Mouse (Mus musculus): ENCODE data around the gene Pde4d. TPM values are rescaled to one million over a fixed set of nuclear protein-coding genes. Genes with fewer than 3 reads are reported as not detected.
A peak's percentile ranks its signal among the peaks of the same experiment; 100 is the strongest.

Gene Pde4d
- polyA plus RNA-seq, 1 experiment from 2014 or later = 18.6 TPM

DNA sequence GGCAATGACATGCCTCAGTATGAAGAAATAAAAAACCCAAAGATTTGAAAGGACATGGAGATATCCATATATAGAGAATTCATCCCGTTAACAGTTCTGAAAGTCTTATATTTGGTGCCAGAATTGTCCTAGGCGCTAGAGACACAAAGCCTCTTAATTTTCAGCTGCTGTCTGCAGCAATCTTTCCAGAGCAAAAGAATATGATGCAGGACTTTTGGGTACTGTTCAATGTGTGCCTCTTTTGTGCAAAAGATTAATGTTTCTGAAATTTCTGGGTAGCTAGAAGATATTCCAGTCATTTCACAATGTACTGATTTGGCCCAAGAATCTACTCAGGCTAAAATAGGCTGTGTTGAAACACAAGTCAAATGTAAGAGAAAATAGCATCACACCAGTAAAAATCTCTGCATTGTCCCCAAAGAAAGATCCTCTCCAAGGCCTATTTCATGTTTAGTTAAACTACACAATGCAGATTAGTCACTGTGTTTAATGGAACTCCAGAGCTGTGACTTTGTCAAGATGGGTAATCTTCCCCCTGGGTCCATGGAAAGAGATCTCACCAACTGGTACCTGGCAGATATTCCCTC lies 1270.5 kb downstream of the Pde4d start:
- Histone ChIP-seq H3K4me2 (ENCODE audit: low read length) (no peak overlapping the region), H3K9ac (ENCODE audit: low read length) (no peak overlapping the region), H3K36me3 (ENCODE audit: control insufficient read depth, insufficient read depth, low read length) (no peaks in the 10 kb centered on the region), H3K4me1 (replicated peaks; ENCODE audit: control insufficient read depth, insufficient read depth, low read length) (0 out of 2 replicates have a peak, but pooled peaks cover 2% of the 10 kb centered on the region), H3K9me3 (ENCODE audit: control insufficient read depth, low read length) (no peaks in the 10 kb centered on the region), H3K27ac (ENCODE audit: low read depth) (no peak overlapping the region), H3K4me3 (ENCODE audit: low read depth, low read length) (no peak overlapping the region), H3K27me3 (replicated peaks; ENCODE audit: control insufficient read depth, insufficient read depth, low read length) (no peaks in the 10 kb centered on the region)
- WGBS = 90% methylated on average over 2 of the region's 2 CpGs
- DNase-seq (ENCODE audit: low spot score) = no peak
- ATAC-seq (replicated peaks; ENCODE audit: low FRiP score, low TSS enrichment, low read depth) = no peak

DNA sequence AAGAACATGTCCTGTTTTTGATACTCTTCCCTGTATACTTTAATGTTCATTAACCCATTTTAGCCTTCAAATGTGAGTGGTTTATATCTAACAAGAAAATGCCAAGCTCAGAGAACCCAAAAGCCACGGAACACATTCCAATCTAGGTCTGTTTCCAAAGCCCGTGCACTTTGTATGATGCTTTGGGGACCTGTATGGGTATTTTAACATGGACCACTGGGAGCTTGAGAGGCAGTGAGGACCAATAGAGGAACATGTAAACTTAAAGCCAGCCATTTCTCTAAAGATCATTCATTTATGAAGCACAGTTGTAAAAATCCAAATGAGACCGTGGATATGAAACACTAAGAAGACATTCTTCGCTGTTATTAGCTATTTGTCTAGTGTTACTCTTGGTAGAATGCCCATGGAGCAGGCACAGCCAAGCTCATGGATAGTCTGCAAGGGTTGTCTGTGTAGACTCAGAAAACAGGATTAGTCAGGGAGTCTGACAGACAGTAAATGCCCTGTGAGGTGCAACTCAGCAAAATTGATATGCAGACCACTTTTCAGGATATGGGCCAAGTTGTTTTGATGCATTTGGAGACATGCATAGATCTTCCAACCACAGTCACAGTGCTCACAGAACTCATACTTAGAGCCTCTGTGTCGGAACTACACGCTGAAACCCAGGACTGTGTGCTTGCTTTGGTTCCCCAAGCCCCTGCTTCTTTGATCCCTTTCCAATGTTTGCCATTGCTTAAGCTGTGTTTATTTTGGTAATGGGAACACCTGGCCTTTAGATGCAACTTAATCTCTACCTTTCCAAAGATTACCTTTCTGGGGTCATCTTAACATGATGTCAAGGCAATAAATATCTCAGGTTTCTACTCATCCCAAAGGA lies 1272.7 kb downstream of the Pde4d start:
- Histone ChIP-seq H3K27me3 (replicated peaks; ENCODE audit: control insufficient read depth, insufficient read depth, low read length) (no peaks in the 10 kb centered on the region), H3K4me1 (replicated peaks; ENCODE audit: control insufficient read depth, insufficient read depth, low read length) (no peaks in the 10 kb centered on the region), H3K4me2 (ENCODE audit: low read length) (no peak overlapping the region), H3K4me3 (ENCODE audit: low read depth, low read length) (no peak overlapping the region), H3K9me3 (ENCODE audit: control insufficient read depth, low read length) (no peaks in the 10 kb centered on the region), H3K9ac (ENCODE audit: low read length) (no peak overlapping the region), H3K36me3 (ENCODE audit: control insufficient read depth, insufficient read depth, low read length) (no peaks in the 10 kb centered on the region), H3K27ac (ENCODE audit: low read depth) (no peak overlapping the region)
- DNase-seq (ENCODE audit: low spot score) (no peak), ATAC-seq (replicated peaks; ENCODE audit: low FRiP score, low TSS enrichment, low read depth) (no peak)
- WGBS = 72% methylated on average over 6 of the region's 6 CpGs

DNA sequence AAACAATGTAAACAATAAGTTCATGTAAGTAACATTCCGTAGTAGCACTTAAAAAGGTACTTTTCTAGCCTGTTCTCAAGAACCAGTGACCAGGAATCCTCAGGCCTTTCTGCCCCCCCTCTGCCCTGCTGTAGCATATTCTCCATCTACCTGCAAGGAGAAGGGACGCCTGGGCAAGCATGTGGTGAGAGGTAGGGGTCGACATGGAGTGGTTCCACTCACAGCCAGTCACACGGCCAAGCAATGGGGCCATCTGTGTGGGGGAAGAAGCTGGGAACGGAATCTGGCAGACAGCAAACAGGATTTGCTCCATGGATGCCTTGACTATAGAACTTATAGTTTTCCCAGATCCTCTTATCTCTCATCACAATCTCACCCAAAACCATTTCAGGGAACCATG lies 1277.6 kb downstream of the Pde4d start:
- DNase-seq (ENCODE audit: low spot score) (no peak), ATAC-seq (replicated peaks; ENCODE audit: low FRiP score, low TSS enrichment, low read depth) (no peak)
- no peak overlapping the region for H3K4me2 ChIP-seq (ENCODE audit: low read length)
- H3K27me3 ChIP-seq (replicated peaks; ENCODE audit: control insufficient read depth, insufficient read depth, low read length) = no peaks in the 10 kb centered on the region
- 72% methylated on average over 5 of the region's 5 CpGs for WGBS
- no peaks in the 10 kb centered on the region for H3K9me3 ChIP-seq (ENCODE audit: control insufficient read depth, low read length)
- H3K36me3 ChIP-seq (ENCODE audit: control insufficient read depth, insufficient read depth, low read length) = no peaks in the 10 kb centered on the region
- H3K9ac ChIP-seq (ENCODE audit: low read length) = no peak overlapping the region
- H3K4me3 ChIP-seq (ENCODE audit: low read depth, low read length) = no peak overlapping the region
- H3K27ac ChIP-seq (ENCODE audit: low read depth) = no peak overlapping the region
- no peaks in the 10 kb centered on the region for H3K4me1 ChIP-seq (replicated peaks; ENCODE audit: control insufficient read depth, insufficient read depth, low read length)

DNA sequence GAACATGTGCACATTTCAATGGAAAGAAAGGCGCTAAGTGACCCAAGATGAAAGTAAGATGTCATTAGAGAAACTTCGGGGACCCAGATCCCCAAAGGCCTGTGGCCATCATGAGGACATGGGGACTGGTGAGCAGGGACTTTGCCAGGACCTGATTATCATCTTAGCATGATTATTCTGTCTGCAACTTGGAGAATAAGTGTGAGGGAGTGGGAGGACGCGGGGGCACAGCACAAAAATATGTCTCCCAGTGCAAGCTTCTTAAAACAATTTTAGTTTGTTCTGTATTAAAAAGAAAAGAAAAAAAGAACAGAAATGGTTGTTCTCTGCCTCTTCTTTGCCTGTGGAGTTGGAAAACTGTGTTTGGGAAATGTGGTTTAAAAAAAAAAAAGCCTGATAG lies 1279.9 kb downstream of the Pde4d start:
- Histone ChIP-seq H3K27ac (ENCODE audit: low read depth) (no peak overlapping the region), H3K9me3 (ENCODE audit: control insufficient read depth, low read length) (no peaks in the 10 kb centered on the region), H3K4me2 (ENCODE audit: low read length) (no peak overlapping the region), H3K36me3 (ENCODE audit: control insufficient read depth, insufficient read depth, low read length) (no peaks in the 10 kb centered on the region), H3K9ac (ENCODE audit: low read length) (no peak overlapping the region), H3K4me3 (ENCODE audit: low read depth, low read length) (no peak overlapping the region), H3K4me1 (replicated peaks; ENCODE audit: control insufficient read depth, insufficient read depth, low read length) (no peaks in the 10 kb centered on the region), H3K27me3 (replicated peaks; ENCODE audit: control insufficient read depth, insufficient read depth, low read length) (no peaks in the 10 kb centered on the region)
- no peak for ATAC-seq (replicated peaks; ENCODE audit: low FRiP score, low TSS enrichment, low read depth)
- 85% methylated on average over 4 of the region's 4 CpGs for WGBS
- DNase-seq (ENCODE audit: low spot score) = no peak

DNA sequence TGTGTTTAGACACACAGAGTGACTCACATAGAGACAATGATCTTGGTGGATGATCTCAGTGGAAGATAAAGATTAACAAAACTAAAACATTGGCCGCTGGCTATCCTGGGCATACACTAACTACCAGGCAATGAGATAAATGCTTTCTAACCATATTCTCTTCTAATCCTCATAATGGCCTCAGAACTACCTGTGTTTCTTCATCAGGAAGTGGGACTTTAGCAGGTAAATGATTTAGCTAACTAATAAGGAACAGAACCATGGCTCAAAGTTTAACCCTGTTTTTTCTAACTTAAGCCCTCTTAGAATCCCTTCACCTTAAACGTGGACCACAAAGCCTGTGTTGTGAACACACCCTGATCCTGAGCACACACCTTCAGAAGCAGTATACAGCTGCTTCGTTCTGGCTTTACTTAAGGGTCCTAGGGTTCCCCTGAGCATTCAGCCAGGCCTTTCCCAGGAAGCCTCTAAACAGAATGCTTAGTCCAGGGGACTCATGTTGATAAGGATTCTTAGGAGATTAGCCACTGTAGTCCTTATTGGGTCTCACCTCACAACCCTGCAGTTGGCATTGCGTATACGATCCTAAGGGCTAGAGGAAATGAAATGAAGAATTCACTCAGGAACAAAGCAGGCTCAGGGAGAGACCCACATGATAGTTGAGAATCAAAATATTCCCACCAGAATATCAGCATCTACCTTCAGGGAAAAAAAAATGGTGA lies 1283.1 kb downstream of the Pde4d start:
- no peak for DNase-seq (ENCODE audit: low spot score)
- H3K4me1 ChIP-seq (replicated peaks; ENCODE audit: control insufficient read depth, insufficient read depth, low read length) = no peaks in the 10 kb centered on the region
- no peak for ATAC-seq (replicated peaks; ENCODE audit: low FRiP score, low TSS enrichment, low read depth)
- H3K4me3 ChIP-seq (ENCODE audit: low read depth, low read length) = no peak overlapping the region
- no peak overlapping the region for H3K9ac ChIP-seq (ENCODE audit: low read length)
- H3K27ac ChIP-seq (ENCODE audit: low read depth) = 0 out of 2 replicates have a peak overlapping the region, but pooled peaks have one; percentile 2
- WGBS = 72% methylated on average over 5 of the region's 5 CpGs
- H3K9me3 ChIP-seq (ENCODE audit: control insufficient read depth, low read length) = no peaks in the 10 kb centered on the region
- H3K36me3 ChIP-seq (ENCODE audit: control insufficient read depth, insufficient read depth, low read length) = no peaks in the 10 kb centered on the region
- no peaks in the 10 kb centered on the region for H3K27me3 ChIP-seq (replicated peaks; ENCODE audit: control insufficient read depth, insufficient read depth, low read length)
- H3K4me2 ChIP-seq (ENCODE audit: low read length) = no peak overlapping the region

DNA sequence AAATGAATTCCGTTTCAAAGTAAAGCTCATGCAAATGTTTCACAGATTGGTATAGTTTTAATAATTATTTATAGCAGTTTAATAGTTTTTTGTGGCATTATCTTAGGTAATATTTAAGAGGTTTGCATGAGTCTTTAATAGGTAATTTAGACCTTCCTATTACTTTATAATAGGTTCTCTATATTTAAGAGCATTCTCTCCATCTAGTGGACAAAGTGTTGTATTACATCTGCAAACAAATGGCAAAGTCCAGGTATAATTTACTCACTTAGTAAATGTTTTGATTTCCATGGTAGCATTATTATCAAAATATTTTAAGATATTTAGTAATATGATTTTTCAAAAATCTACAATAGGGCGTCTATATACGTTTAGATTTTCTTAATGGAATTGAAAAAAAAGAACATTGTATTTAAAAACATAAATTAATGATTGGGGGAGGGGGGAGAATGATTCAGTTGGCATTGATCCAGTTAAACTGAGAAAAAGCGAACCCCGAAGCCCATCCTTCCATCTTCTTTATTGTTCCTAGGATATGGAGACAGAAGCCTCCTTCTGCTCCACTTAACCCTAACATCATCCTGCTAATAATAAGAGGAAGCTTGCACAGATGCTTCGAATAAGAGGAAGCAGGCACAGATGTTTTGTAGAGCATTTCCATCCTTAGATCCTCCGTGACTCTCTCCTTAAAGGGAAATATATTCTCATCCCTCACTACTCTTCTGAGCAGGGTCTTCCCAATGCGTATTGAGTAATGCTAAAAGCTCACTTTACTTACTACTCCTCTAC lies 1286.7 kb downstream of the Pde4d start:
- no peak for ATAC-seq (replicated peaks; ENCODE audit: low FRiP score, low TSS enrichment, low read depth)
- Histone ChIP-seq H3K4me3 (ENCODE audit: low read depth, low read length) (no peak overlapping the region), H3K9me3 (ENCODE audit: control insufficient read depth, low read length) (no peaks in the 10 kb centered on the region), H3K4me2 (ENCODE audit: low read length) (no peak overlapping the region), H3K27ac (ENCODE audit: low read depth) (no peak overlapping the region), H3K4me1 (replicated peaks; ENCODE audit: control insufficient read depth, insufficient read depth, low read length) (no peaks in the 10 kb centered on the region), H3K9ac (ENCODE audit: low read length) (no peak overlapping the region), H3K27me3 (replicated peaks; ENCODE audit: control insufficient read depth, insufficient read depth, low read length) (no peaks in the 10 kb centered on the region), H3K36me3 (ENCODE audit: control insufficient read depth, insufficient read depth, low read length) (0 out of 2 replicates have a peak, but pooled peaks cover 3% of the 10 kb centered on the region)
- DNase-seq (ENCODE audit: low spot score) = no peak
- WGBS = 50% methylated on average over 8 of the region's 8 CpGs

DNA sequence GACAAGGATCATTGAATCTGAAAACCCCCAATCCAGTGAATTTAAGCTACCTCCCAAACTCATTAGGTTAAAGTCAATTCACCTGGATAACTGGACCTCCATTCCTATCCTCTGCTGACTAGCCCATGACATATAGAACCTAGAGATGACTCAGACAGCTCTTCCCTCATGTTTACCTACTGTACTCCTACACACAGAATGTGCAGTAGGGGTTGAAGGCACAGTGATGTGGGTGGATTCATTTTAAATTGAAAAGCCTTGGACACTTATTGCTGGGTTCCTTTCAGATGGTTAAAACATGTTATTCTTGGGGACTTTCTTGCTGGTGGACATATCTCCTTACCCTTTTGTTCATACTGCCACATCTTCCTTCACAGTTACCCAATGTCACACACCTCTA lies 1296.7 kb downstream of the Pde4d start:
- Histone ChIP-seq H3K4me2 (ENCODE audit: low read length) (no peak overlapping the region), H3K36me3 (ENCODE audit: control insufficient read depth, insufficient read depth, low read length) (no peaks in the 10 kb centered on the region), H3K27ac (ENCODE audit: low read depth) (no peak overlapping the region), H3K27me3 (replicated peaks; ENCODE audit: control insufficient read depth, insufficient read depth, low read length) (no peaks in the 10 kb centered on the region), H3K4me1 (replicated peaks; ENCODE audit: control insufficient read depth, insufficient read depth, low read length) (no peaks in the 10 kb centered on the region), H3K4me3 (ENCODE audit: low read depth, low read length) (no peak overlapping the region), H3K9me3 (ENCODE audit: control insufficient read depth, low read length) (no peaks in the 10 kb centered on the region), H3K9ac (ENCODE audit: low read length) (no peak overlapping the region)
- ATAC-seq (replicated peaks; ENCODE audit: low FRiP score, low TSS enrichment, low read depth) = no peak
- DNase-seq (ENCODE audit: low spot score) = no peak

DNA sequence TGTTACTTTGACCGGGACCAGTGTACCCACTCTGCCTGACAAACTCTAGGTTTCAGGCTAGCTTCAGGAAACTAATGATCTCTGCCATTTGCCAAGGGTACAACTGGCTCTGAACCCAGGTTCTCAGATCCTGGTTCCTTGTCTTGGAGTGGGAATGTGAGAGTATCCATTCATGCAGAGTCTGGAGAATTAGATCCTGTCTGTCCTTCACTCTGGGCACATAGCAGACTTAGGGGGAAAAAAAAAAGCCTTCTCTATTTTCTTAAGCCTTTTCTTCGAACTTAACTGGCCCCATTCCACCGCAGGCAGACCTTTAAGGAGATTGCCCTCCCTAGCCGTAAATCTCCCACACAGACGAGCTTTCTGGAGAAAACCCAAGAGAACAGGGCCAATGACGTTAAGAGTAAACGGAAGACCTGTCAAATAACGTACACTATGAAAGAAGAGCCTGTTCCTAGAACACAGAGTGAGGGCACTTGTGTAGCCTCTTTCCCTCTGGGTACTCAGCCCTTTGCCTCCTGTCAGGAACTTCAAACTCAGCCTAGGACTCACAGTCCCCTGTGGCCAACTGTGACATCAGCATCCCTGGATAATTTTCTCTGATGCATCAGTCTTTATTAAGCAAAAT lies 1302.6 kb downstream of the Pde4d start:
- no peak overlapping the region for H3K4me3 ChIP-seq (ENCODE audit: low read depth, low read length)
- no peak overlapping the region for H3K9ac ChIP-seq (ENCODE audit: low read length)
- ATAC-seq (replicated peaks; ENCODE audit: low FRiP score, low TSS enrichment, low read depth) (no peak), DNase-seq (ENCODE audit: low spot score) (no peak)
- 0 out of 2 replicates have a peak, but pooled peaks cover 5% of the 10 kb centered on the region for H3K4me1 ChIP-seq (replicated peaks; ENCODE audit: control insufficient read depth, insufficient read depth, low read length)
- no peak overlapping the region for H3K4me2 ChIP-seq (ENCODE audit: low read length)
- WGBS = 18% methylated on average over 8 of the region's 8 CpGs
- no peaks in the 10 kb centered on the region for H3K9me3 ChIP-seq (ENCODE audit: control insufficient read depth, low read length)
- no peak overlapping the region for H3K27ac ChIP-seq (ENCODE audit: low read depth)
- H3K27me3 ChIP-seq (replicated peaks; ENCODE audit: control insufficient read depth, insufficient read depth, low read length) = no peaks in the 10 kb centered on the region
- no peaks in the 10 kb centered on the region for H3K36me3 ChIP-seq (ENCODE audit: control insufficient read depth, insufficient read depth, low read length)
